22 mouse cellular contexts compared by ENCODE assay signal in the genomic region with DNA sequence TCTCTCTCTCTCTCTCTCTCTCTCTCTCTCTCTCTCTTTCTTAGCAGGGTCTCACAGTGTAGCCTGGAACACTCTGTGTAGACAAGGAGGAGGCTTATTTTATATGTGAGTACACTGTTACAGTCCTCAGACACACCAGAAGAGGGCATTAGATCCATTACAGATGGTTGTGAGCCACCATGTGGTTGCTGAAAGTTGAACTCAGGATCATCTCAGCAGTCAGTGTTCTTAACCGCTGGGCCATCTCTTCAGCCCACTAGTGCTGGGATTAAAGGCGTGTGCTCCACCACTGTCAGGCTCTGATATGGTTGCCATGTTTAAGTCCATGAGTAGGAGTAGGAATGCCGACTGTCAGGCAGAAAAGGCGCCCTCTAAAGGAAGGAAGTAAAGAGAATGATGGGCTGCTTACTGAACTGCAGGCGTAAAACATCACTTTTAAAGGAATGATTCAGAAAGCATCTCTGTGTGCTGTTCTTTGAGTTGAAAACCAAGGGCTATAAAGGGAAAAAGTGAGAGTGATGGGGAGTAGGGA. TPM values are rescaled to one million over a fixed set of nuclear protein-coding genes. Genes with fewer than 3 reads are reported as not detected.
DNase-seq lines count a peak whose midpoint lies in the region; ATAC-seq and TF ChIP-seq lines count a peak whose summit lies in the region.
"Had no signal": no experiment of that assay in that cellular context is flagged by ENCODE, and none has a peak within 500 bp of the region (broad histone marks: within the 10 kb centered on the region; RNA-seq: fewer than 3 reads in every experiment).

No protein-coding gene starts in this region.

- WGBS in midbrain, postnatal 0 days = 62% methylated on average over 5 of the region's 5 CpGs
- 62% methylated on average over 5 of the region's 5 CpGs for WGBS in midbrain, embryonic 10.5 days
- 63% methylated on average over 5 of the region's 5 CpGs for WGBS in hindbrain, embryonic 13.5 days

- TF ChIP-seq POLR2A in MEL (IDR thresholded peaks at IDR 0.05; ENCODE audit: control insufficient read depth in 1 of 2, insufficient read depth in 1 of 2, low read depth in 1 of 2, low read length in 2 of 2, poor library complexity in 1 of 2) = no peak

- TF ChIP-seq EP300 in MEL (IDR thresholded peaks at IDR 0.05; ENCODE audit: low read depth in 1 of 2, low read length in 2 of 2) = no peak

- H3K9me3 ChIP-seq in midbrain, postnatal 0 days (ENCODE audit: low read length) = no peaks in the 10 kb centered on the region
- H3K9me3 ChIP-seq in midbrain, embryonic 10.5 days (replicated peaks) = no peaks in the 10 kb centered on the region
- H3K9me3 ChIP-seq in MEL (replicated peaks; ENCODE audit: insufficient read depth, low read length) = no peaks in the 10 kb centered on the region
- no peaks in the 10 kb centered on the region for H3K9me3 ChIP-seq in hindbrain, embryonic 13.5 days
- H3K9me3 ChIP-seq: embryonic facial prominence, embryonic 13.5 days; forebrain, embryonic 13.5 days; heart, embryonic 10.5 days; intestine, embryonic 15.5 days had no signal

- H3K9ac ChIP-seq in midbrain, postnatal 0 days (replicated peaks; ENCODE audit: low read length, poor library complexity, severe bottlenecking) = no peak overlapping the region
- H3K9ac ChIP-seq in MEL (ENCODE audit: control insufficient read depth, low read depth, low read length, poor library complexity, severe bottlenecking) = peak overlapping the region; percentile 25; the same call in 1 of the 2 replicates
- H3K9ac ChIP-seq in hindbrain, embryonic 13.5 days = no peak overlapping the region
- H3K9ac ChIP-seq: embryonic facial prominence, embryonic 13.5 days; forebrain, embryonic 13.5 days; hindbrain, embryonic 14.5 days; intestine, embryonic 15.5 days had no signal

- H3K27me3 ChIP-seq in midbrain, postnatal 0 days (ENCODE audit: insufficient read depth, low read length) = no peaks in the 10 kb centered on the region
- H3K27me3 ChIP-seq in midbrain, embryonic 10.5 days (ENCODE audit: low read depth, poor library complexity, severe bottlenecking) = no peaks in the 10 kb centered on the region
- H3K27me3 ChIP-seq in MEL (ENCODE audit: control insufficient read depth in 1 of 2, insufficient read depth in 2 of 2, low read length in 2 of 2) = no peaks in the 10 kb centered on the region
- no peaks in the 10 kb centered on the region for H3K27me3 ChIP-seq in hindbrain, embryonic 13.5 days
- H3K27me3 ChIP-seq: embryonic facial prominence, embryonic 13.5 days; forebrain, embryonic 13.5 days; intestine, embryonic 15.5 days had no signal

- H3K4me2 ChIP-seq in midbrain, postnatal 0 days (ENCODE audit: low read depth, low read length, poor library complexity, severe bottlenecking) = no peak overlapping the region
- H3K4me2 ChIP-seq in hindbrain, embryonic 13.5 days = no peak overlapping the region
- H3K4me2 ChIP-seq: embryonic facial prominence, embryonic 13.5 days; forebrain, embryonic 13.5 days; hindbrain, embryonic 14.5 days; intestine, embryonic 15.5 days had no signal

- H3K36me3 ChIP-seq in midbrain, postnatal 0 days (ENCODE audit: insufficient read depth, low read length) = no peaks in the 10 kb centered on the region
- no peaks in the 10 kb centered on the region for H3K36me3 ChIP-seq in midbrain, embryonic 10.5 days
- peaks cover 4 to 34% of the 10 kb centered on the region in 2 experiments; a peak in 3 of 4 replicates for H3K36me3 ChIP-seq in MEL (ENCODE audit: control insufficient read depth in 1 of 2, insufficient read depth in 2 of 2, low read length in 2 of 2)
- no peaks in the 10 kb centered on the region for H3K36me3 ChIP-seq in hindbrain, embryonic 13.5 days
- H3K36me3 ChIP-seq: embryonic facial prominence, embryonic 13.5 days; heart, embryonic 10.5 days; intestine, embryonic 15.5 days had no signal

- no peak for ATAC-seq in midbrain, postnatal 0 days (ENCODE audit: low FRiP score)
- ATAC-seq in hindbrain, embryonic 13.5 days (ENCODE audit: low FRiP score) = no peak
- ATAC-seq: activated CD4-positive, CD25-positive, alpha-beta regulatory T cell, adult 4 months; forebrain, embryonic 13.5 days; intestine, embryonic 15.5 days had no signal

- no peak overlapping the region for H3K27ac ChIP-seq in layer of hippocampus, adult 2 months
- H3K27ac ChIP-seq in midbrain, postnatal 0 days (ENCODE audit: low read depth, low read length) = no peak overlapping the region
- no peak overlapping the region for H3K27ac ChIP-seq in midbrain, embryonic 10.5 days (replicated peaks)
- peak overlapping the region; percentile 65 for H3K27ac ChIP-seq in MEL (ENCODE audit: control insufficient read depth, low read depth, low read length)
- no peak overlapping the region for H3K27ac ChIP-seq in hindbrain, embryonic 13.5 days
- H3K27ac ChIP-seq: embryonic facial prominence, embryonic 13.5 days; forebrain, embryonic 13.5 days; gastrocnemius, adult 2 months; heart, embryonic 10.5 days; hindbrain, embryonic 14.5 days; intestine, embryonic 15.5 days had no signal

- TF ChIP-seq RAD21 in MEL (IDR thresholded peaks at IDR 0.05; ENCODE audit: low read depth, low read length) = no peak

- peaks cover 17% of the 10 kb centered on the region for H3K79me2 ChIP-seq in MEL (ENCODE audit: control insufficient read depth, insufficient read depth, low read length, poor library complexity)

- no peaks in the 10 kb centered on the region for H3K4me1 ChIP-seq in midbrain, postnatal 0 days (ENCODE audit: insufficient read depth, low read length)
- H3K4me1 ChIP-seq in midbrain, embryonic 10.5 days = peaks cover 14% of the 10 kb centered on the region
- H3K4me1 ChIP-seq in MEL (ENCODE audit: control insufficient read depth in 1 of 2, insufficient read depth in 2 of 2, low read length in 2 of 2) = peaks cover 27 to 35% of the 10 kb centered on the region in 2 experiments
- peaks cover 14% of the 10 kb centered on the region for H3K4me1 ChIP-seq in hindbrain, embryonic 13.5 days (replicated peaks)

- H3K4me3 ChIP-seq in layer of hippocampus, adult 2 months = no peak overlapping the region
- no peak overlapping the region for H3K4me3 ChIP-seq in midbrain, postnatal 0 days (ENCODE audit: low read depth, low read length)
- H3K4me3 ChIP-seq in midbrain, embryonic 10.5 days = no peak overlapping the region
- H3K4me3 ChIP-seq in MEL (ENCODE audit: control insufficient read depth in 1 of 2, insufficient read depth in 1 of 2, low read depth in 2 of 2, low read length in 2 of 2) = peak overlapping the region; percentile 19 to 28; a peak in 1 of 4 replicates
- H3K4me3 ChIP-seq in hindbrain, embryonic 13.5 days = no peak overlapping the region
- H3K4me3 ChIP-seq: embryonic facial prominence, embryonic 13.5 days; forebrain, embryonic 13.5 days; gastrocnemius, adult 2 months; heart, embryonic 10.5 days; intestine, embryonic 15.5 days had no signal

- TF ChIP-seq CTCF in layer of hippocampus, adult 2 months (conservative IDR thresholded peaks at IDR 0.05) = peak; percentile 15; the same call in 1 of the 2 replicates
- peak; percentile 3; the same call in 1 of the 2 replicates for TF ChIP-seq CTCF in midbrain, postnatal 0 days (IDR thresholded peaks at IDR 0.05)
- peak; percentile 34 to 59 (median 42); a peak in 5 of 6 replicates for TF ChIP-seq CTCF in MEL (IDR thresholded peaks at IDR 0.05 in 2 of 3, conservative IDR thresholded peaks at IDR 0.05 in 1 of 3; ENCODE audit: control insufficient read depth in 1 of 3, insufficient read depth in 1 of 3, low read depth in 2 of 3, low read length in 3 of 3, poor library complexity in 1 of 3, severe bottlenecking in 1 of 3)

- no peak for DNase-seq in layer of hippocampus, adult 2 months (ENCODE audit: low spot score in 2 of 2)
- no peak for DNase-seq in layer of hippocampus, adult 8-10 months (ENCODE audit: low spot score in 2 of 2)
- DNase-seq in midbrain, postnatal 0 days (ENCODE audit: low spot score) = no peak
- DNase-seq in midbrain, embryonic 10.5 days (ENCODE audit: low spot score) = no peak
- peak; percentile 71 for DNase-seq in MEL (ENCODE audit: low read depth, low spot score)
- peak; percentile 13 for DNase-seq in brain, adult 2 months (ENCODE audit: low read depth, low spot score)
- DNase-seq in gastrocnemius, adult 8-10 months (ENCODE audit: low spot score in 2 of 2) = no peak
- DNase-seq: adrenal gland, postnatal 14 days; cerebellum, adult 18-20 months; cerebellum, adult 9-11 months; cerebellum, postnatal 36 days; gastrocnemius, adult 2 months; heart, adult 18-20 months; heart, postnatal 10 days; heart, postnatal 4 days had no signal

RNA-seq across cellular contexts. Expression of a gene that starts 3.1 kb away (rescaled TPM):
- total RNA-seq in layer of hippocampus, adult 2 months (2021) = 100 to 1,000 TPM in 1 of 2 experiments, 10 to 100 TPM in 1; 93.8 to 101 TPM
- total RNA-seq in layer of hippocampus, adult 8-10 months (2022) = 100 to 1,000 TPM; 105 to 116 (median 107) TPM
- total RNA-seq in midbrain, postnatal 0 days (2014; rRNA removed) = 24.6 and 44.5 TPM in 2 replicates
- polyA plus RNA-seq in midbrain, postnatal 0 days (2015; fragmentation: Nextera tagmentation; extraction: Ambion mirVana) = 259 and 278 TPM in 2 replicates
- 400 and 418 TPM in 2 replicates for polyA plus RNA-seq in midbrain, embryonic 10.5 days (2016; fragmentation: Nextera tagmentation; extraction: Ambion mirVana)
- 110 and 153 TPM in 2 replicates for total RNA-seq in MEL (2012; rRNA removed)
- polyA plus RNA-seq in MEL (2012; ENCODE audit: insufficient read depth in 1 of 2, insufficient read length in 2 of 2, low read depth in 1 of 2, low replicate concordance in 2 of 2, missing spikeins in 1 of 2) = 100 to 1,000 TPM; 184 to 324 TPM
- 100 to 1,000 TPM; 141 to 162 (median 148) TPM for total RNA-seq in gastrocnemius, adult 8-10 months (2022)
- 293 and 331 TPM in 2 replicates for polyA plus RNA-seq in hindbrain, embryonic 13.5 days (2015; fragmentation: Nextera tagmentation; extraction: Ambion mirVana)

RNA-seq across cellular contexts. Expression of a gene that starts 42.2 kb away (rescaled TPM):
- 100 to 1,000 TPM; 151 to 152 TPM for total RNA-seq in layer of hippocampus, adult 2 months (2021)
- 100 to 1,000 TPM; 119 to 202 (median 151) TPM for total RNA-seq in layer of hippocampus, adult 8-10 months (2022)
- 243 and 245 TPM in 2 replicates for total RNA-seq in midbrain, postnatal 0 days (2014; rRNA removed)
- polyA plus RNA-seq in midbrain, postnatal 0 days (2015; fragmentation: Nextera tagmentation; extraction: Ambion mirVana) = 131 and 147 TPM in 2 replicates
- polyA plus RNA-seq in midbrain, embryonic 10.5 days (2016; fragmentation: Nextera tagmentation; extraction: Ambion mirVana) = 304 and 308 TPM in 2 replicates
- 143 and 150 TPM in 2 replicates for total RNA-seq in MEL (2012; rRNA removed)
- 100 to 1,000 TPM; 186 to 347 TPM for polyA plus RNA-seq in MEL (2012; ENCODE audit: insufficient read depth in 1 of 2, insufficient read length in 2 of 2, low read depth in 1 of 2, low replicate concordance in 2 of 2, missing spikeins in 1 of 2)
- 10 to 100 TPM; 44.1 to 54.0 (median 49.2) TPM for total RNA-seq in gastrocnemius, adult 8-10 months (2022)
- polyA plus RNA-seq in hindbrain, embryonic 13.5 days (2015; fragmentation: Nextera tagmentation; extraction: Ambion mirVana) = 210 and 214 TPM in 2 replicates

RNA-seq across cellular contexts. Expression of a gene that starts 47.5 kb away (rescaled TPM):
- 10 to 100 TPM; 51.3 to 53.0 TPM for total RNA-seq in layer of hippocampus, adult 2 months (2021)
- 10 to 100 TPM; 51.4 to 57.8 (median 53.7) TPM for total RNA-seq in layer of hippocampus, adult 8-10 months (2022)
- 25.2 and 32.4 TPM in 2 replicates for total RNA-seq in midbrain, postnatal 0 days (2014; rRNA removed)
- 37.4 and 50.6 TPM in 2 replicates for polyA plus RNA-seq in midbrain, postnatal 0 days (2015; fragmentation: Nextera tagmentation; extraction: Ambion mirVana)
- 24.6 and 27.5 TPM in 2 replicates for polyA plus RNA-seq in midbrain, embryonic 10.5 days (2016; fragmentation: Nextera tagmentation; extraction: Ambion mirVana)
- 9.4 and 10.1 TPM in 2 replicates for total RNA-seq in MEL (2012; rRNA removed)
- 1 to 10 TPM in 1 of 2 experiments, not detected in 1; 9.5 TPM for polyA plus RNA-seq in MEL (2012; ENCODE audit: insufficient read depth in 1 of 2, insufficient read length in 2 of 2, low read depth in 1 of 2, low replicate concordance in 2 of 2, missing spikeins in 1 of 2)
- total RNA-seq in gastrocnemius, adult 8-10 months (2022) = 10 to 100 TPM; 37.6 to 46.1 (median 42.1) TPM
- polyA plus RNA-seq in hindbrain, embryonic 13.5 days (2015; fragmentation: Nextera tagmentation; extraction: Ambion mirVana) = 30.8 and 37.3 TPM in 2 replicates

RNA-seq across cellular contexts. Expression of a gene that starts 51.5 kb away (rescaled TPM):
- 100 to 1,000 TPM; 218 to 227 TPM for total RNA-seq in layer of hippocampus, adult 2 months (2021)
- total RNA-seq in layer of hippocampus, adult 8-10 months (2022) = 100 to 1,000 TPM; 180 to 207 (median 189) TPM
- 376 and 420 TPM in 2 replicates for total RNA-seq in midbrain, postnatal 0 days (2014; rRNA removed)
- polyA plus RNA-seq in midbrain, postnatal 0 days (2015; fragmentation: Nextera tagmentation; extraction: Ambion mirVana) = 77.3 and 85.2 TPM in 2 replicates
- 5.2 and 11.2 TPM in 2 replicates for polyA plus RNA-seq in midbrain, embryonic 10.5 days (2016; fragmentation: Nextera tagmentation; extraction: Ambion mirVana)
- total RNA-seq in MEL (2012; rRNA removed) = 0.88 and 1.2 TPM in 2 replicates
- polyA plus RNA-seq in MEL (2012; ENCODE audit: insufficient read depth in 1 of 2, insufficient read length in 2 of 2, low read depth in 1 of 2, low replicate concordance in 2 of 2, missing spikeins in 1 of 2) = 1 to 10 TPM in 1 of 2 experiments, not detected in 1; 1.1 TPM
- total RNA-seq in gastrocnemius, adult 8-10 months (2022) = under 1 TPM; 0.20 to 0.43 (median 0.29) TPM
- polyA plus RNA-seq in hindbrain, embryonic 13.5 days (2015; fragmentation: Nextera tagmentation; extraction: Ambion mirVana) = 93.2 and 105 TPM in 2 replicates

Comparison
In these comparisons a context has a peak if more than half of its experiments do, and no peak if none do; other contexts are left out.
1. DNase-seq: peak in MEL (single experiment) and brain, adult 2 months (single experiment); none in layer of hippocampus, adult 2 months (0 of 2), layer of hippocampus, adult 8-10 months (0 of 2), midbrain, postnatal 0 days (single experiment), midbrain, embryonic 10.5 days (single experiment) and gastrocnemius, adult 8-10 months (0 of 2).
2. H3K4me3 ChIP-seq: peak in MEL (2 of 2); none in layer of hippocampus, adult 2 months (single experiment), midbrain, postnatal 0 days (single experiment), midbrain, embryonic 10.5 days (single experiment) and hindbrain, embryonic 13.5 days (single experiment).
3. Peak in every context shown above with its lines, with median percentiles within 50 percentile points of each other: CTCF ChIP-seq.